Mouse (Mus musculus) stomach, adult 2 months (tissue): ENCODE data around the gene Cdk5rap3. TPM values are rescaled to one million over a fixed set of nuclear protein-coding genes. Genes with fewer than 3 reads are reported as not detected.

Source experiments
- polyA plus RNA-seq: library from polyadenylated mRNA; depleted of rRNA; stranded (reverse); fragments of >200 nt; gene quantifications from 2 replicates; pipeline ENCODE4 v1.2.3, GENCODE M21; 2012; rRNA removed

Gene Cdk5rap3
- 18.0 and 21.3 TPM in 2 replicates for polyA plus RNA-seq

DNA sequence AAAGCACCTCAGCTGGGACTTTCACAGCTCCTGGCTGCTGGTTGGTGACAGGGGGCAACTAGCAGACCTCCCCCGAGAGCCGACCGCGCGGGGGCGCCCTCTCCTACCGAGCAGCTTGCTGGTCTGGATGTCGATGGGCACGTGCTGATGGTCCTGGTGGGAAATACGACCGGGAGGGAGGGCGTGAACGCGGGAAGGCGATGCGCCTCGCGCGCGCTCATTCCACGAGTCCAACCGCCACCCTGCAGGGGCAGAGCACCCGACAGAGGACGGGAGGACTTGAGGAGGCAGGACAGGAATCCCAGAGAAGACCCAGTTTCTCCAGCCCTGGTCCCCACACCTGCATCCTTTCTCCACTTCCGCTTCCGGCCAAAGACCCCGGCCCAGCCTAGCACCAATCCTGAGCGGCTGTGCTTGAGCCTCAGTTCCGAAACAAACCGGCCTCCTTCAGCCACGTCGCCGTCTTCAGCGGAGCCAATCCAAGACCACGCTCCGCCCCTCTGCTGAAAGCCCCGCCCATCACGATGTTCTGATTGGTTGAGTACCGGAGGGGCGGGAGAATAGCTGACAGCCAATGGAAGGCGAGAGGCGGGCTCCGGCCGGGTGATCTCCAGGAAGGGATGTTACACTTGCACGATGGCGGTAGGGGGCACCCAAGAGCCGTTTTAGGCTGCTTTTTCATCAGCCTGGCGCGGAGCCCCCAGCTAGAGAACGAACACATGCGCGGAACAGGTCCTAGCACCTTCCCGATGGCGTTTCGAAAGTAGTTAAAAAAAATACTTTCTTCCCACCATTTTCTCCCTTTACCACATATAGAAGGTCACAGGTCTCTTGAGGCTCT, at the start of gene Cdk5rap3:
TSS of gene Cdk5rap3 (minus strand) at position 453 of the 841 bp plus-strand sequence.

DNA sequence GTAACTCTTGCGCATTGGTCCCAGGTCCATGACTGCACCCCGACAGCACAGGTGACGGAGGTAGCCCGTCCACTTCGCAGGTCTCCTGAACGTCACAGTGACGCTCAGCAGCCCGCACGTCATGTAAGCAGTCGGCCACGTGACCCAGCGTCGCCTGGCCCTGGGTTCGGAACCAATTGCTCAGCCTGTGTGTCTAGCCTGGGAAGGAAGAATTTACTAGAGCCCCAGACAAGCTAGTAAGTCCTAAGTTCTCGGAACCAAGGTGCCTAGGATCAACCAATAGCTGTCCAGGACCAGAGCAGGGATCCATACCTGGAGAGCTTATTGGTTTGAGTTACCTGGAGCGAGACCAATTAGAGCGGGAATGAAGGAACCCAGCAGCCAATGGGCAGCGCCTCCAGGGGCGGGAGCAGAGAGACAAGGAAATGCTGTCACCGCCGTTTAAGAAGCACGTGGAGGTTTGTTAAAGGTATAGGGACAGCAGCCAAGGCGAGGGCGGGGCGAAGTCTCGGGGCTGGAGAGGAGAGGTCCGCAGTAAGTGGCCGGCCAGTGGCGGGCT, 27.5 kb upstream of the Cdk5rap3 start, which contains the start of gene Pnpo:
TSS of gene Pnpo (minus strand) at position 241 of the 559 bp plus-strand sequence.

GRCm38 (mm10) chr11:96928088-96928487, 11.8 kb upstream of the Cdk5rap3 start, which contains the start of gene Prr15l:
Gene Prr15l (plus strand): TSS chr11:96928104.

Other genes starting within 250 kb of the Cdk5rap3 start
- 8.8 and 10.0 TPM in 2 replicates for gene Snx11, start 138.9 kb downstream of the Cdk5rap3 start, polyA plus RNA-seq
- 10.7 and 12.5 TPM in 2 replicates for gene Cbx1, start 127.4 kb downstream of the Cdk5rap3 start, polyA plus RNA-seq
- 64.6 and 77.2 TPM in 2 replicates for gene Nfe2l1, start 86.5 kb downstream of the Cdk5rap3 start, polyA plus RNA-seq
- 25.8 and 26.9 TPM in 2 replicates for gene Copz2, start 66.6 kb downstream of the Cdk5rap3 start, polyA plus RNA-seq
- gene Prr15l, start 11.6 kb upstream of the Cdk5rap3 start, polyA plus RNA-seq, result 77.1 and 108 TPM in 2 replicates
- gene Pnpo, start 27.5 kb upstream of the Cdk5rap3 start, polyA plus RNA-seq, result 21.5 and 27.7 TPM in 2 replicates
- 7.1 and 8.2 TPM in 2 replicates for gene Sp2, start 66.5 kb upstream of the Cdk5rap3 start, polyA plus RNA-seq
- gene Sp6, start 96.9 kb upstream of the Cdk5rap3 start, polyA plus RNA-seq, result 6.1 and 13.7 TPM in 2 replicates
- 8.8 and 9.4 TPM in 2 replicates for gene Scrn2, start 113.4 kb upstream of the Cdk5rap3 start, polyA plus RNA-seq
- gene Lrrc46, start 124.9 kb upstream of the Cdk5rap3 start, polyA plus RNA-seq, result 0.05 and 0.15 TPM in 2 replicates
- gene Mrpl10, start 125.1 kb upstream of the Cdk5rap3 start, polyA plus RNA-seq, result 50.6 and 76.1 TPM in 2 replicates
- gene Osbpl7, start 134.1 kb upstream of the Cdk5rap3 start, polyA plus RNA-seq, result 9.0 and 10.4 TPM in 2 replicates
- 0.10 and 0.19 TPM in 2 replicates for gene Tbx21, start 198.8 kb upstream of the Cdk5rap3 start, polyA plus RNA-seq
- 7.1 and 11.6 TPM in 2 replicates for gene Tbkbp1, start 235.0 kb upstream of the Cdk5rap3 start, polyA plus RNA-seq